Mouse (Mus musculus) brain, adult 2 months (tissue): Measurements from ENCODE around the gene Atic.

Experiments used
- DNase-seq: peaks from one replicate; pipeline ENCODE4 v3.0.0; 2011; ENCODE audit warnings: low read depth, low spot score

Atic gene

GRCm38 (mm10) chr1:71556688-71557612, at the start of gene Atic:
Gene Atic (plus strand): TSS chr1:71557150.
- DNase-seq, result peak; percentile 95

DNA sequence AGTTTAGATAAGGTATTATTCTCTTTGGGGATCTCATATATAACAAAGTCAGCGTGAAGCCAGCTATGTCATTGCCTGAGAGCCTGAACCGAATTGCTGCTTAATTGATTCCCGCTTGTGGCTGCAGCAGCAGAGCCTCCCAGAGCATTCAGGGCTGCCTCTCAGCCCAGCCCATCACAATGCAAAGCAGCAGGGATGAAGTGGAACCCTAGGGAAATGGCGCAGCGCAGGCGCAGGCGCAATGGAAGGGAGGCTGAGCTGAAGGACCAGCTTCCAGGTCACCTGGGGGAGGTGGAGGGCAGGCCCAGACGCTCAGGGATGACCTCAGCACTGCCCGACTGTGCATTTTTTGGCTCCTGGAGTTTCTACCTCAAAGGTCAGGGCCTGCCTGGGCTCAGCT, 49.7 kb upstream of the Atic start:
- peak; percentile 15 for DNase-seq

DNA sequence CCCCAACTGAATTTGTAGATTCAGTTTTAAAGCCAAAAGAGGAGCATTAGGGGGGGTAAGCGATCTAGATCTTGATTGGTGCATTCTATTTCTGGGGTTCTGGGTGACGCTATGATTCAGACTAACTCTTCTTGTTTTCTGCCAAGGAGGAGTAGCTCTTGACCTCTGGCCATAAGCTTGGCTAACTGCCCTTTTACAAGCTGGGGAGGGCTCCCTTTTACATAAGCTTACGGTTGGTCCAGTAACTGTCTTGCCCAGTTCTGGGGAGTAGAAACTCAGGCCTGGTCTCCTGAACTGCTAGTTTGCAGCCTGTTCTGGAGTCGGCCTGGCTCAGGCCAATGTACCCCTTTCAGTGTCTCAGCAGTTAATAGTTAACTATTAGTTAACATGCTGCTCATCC, 41.9 kb upstream of the Atic start:
- no peak for DNase-seq

- DNase-seq, result peak; percentile 5
These were observed 27.9 kb upstream of the Atic start for GRCm38 (mm10) chr1:71528808-71529648.

DNA sequence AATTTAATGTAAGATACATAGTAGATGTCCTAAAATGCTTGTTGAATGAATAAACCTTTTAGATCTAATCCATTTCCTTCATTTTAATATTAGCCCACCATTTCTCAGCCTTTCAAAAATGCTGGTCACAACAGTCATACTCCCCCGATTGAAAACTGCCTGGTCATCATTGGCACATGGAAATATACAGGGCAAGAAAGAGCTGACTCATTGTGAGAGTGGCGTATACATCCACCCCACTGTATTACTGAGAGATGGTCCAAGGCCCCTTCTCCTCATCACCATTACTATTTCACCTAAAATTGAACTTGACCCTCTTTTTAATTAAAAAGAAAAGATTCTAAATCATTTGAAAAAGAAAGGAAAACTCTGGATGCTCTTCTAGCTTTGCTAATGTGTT, 26.2 kb upstream of the Atic start:
- DNase-seq, result no peak

DNA sequence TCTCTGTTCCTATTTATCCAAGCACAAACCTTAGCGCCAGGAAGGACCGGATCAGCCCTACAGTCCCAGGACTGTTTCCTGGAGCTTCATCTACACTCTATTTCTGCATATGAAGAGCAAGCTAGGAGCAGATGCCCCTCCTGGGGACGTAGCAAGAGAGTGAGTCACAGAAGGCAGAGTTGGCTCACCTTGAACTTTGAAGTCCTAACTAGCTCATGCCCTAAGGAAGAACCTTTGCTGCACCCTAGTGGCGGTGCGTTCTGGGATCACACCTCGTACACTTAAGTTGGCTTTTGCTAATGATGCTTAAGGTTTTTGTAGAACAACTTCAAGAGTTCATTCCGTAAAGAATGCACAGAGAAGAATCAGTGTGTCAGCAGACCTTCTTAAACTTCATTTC, 25.3 kb upstream of the Atic start:
- peak; percentile 68 for DNase-seq

GRCm38 (mm10) chr1:71539641-71540040, 17.3 kb upstream of the Atic start:
- DNase-seq, result no peak

DNA sequence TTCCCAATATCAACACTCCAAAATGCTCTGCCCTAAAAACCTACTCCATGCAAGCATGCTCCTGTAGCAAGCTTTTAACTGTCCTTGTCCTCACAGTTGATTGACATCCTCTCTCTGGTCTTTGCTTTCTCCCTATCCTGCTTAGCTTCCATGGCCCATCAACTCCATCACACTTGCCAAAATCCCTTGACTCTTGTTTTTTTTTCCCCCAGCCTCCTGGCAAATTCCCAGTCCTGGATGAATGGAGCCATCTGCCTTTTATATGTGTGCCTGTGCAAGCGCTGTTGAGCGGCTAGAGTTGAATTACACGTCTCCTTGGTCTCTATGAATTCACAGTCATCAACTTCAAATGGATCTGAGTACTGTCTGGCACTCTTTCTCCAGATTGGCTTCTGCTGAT, 16.5 kb upstream of the Atic start:
- peak; percentile 11 for DNase-seq

GRCm38 (mm10) chr1:71550626-71551195, 6.2 kb upstream of the Atic start:
- DNase-seq, result no peak

DNA sequence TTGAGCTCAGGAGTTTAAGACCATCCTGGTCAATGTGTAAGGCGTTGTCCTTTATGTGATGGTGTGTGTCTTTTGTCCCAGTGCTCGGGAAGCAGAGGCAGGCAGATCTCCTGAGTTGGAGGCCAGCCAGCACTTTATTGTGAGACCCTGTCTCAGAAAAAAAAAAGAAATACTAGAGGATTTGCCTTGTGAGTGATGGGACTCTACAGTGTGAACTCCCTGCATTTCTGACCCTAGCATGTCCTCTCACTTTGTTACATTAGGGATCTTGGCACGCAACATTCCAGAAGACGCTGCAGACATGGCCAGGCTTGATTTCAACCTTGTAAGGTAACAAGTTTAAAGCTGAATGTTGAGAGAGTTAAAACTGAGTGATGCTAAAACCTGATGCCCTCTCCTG, 3.7 kb downstream of the Atic start:
- no peak for DNase-seq

- DNase-seq, result no peak
These were observed 7.3 kb downstream of the Atic start for GRCm38 (mm10) chr1:71564291-71564690.

- no peak for DNase-seq
These were observed 11.1 kb downstream of the Atic start for GRCm38 (mm10) chr1:71567884-71568605.

GRCm38 (mm10) chr1:71570116-71570515, 13.2 kb downstream of the Atic start:
- DNase-seq, result no peak

DNA sequence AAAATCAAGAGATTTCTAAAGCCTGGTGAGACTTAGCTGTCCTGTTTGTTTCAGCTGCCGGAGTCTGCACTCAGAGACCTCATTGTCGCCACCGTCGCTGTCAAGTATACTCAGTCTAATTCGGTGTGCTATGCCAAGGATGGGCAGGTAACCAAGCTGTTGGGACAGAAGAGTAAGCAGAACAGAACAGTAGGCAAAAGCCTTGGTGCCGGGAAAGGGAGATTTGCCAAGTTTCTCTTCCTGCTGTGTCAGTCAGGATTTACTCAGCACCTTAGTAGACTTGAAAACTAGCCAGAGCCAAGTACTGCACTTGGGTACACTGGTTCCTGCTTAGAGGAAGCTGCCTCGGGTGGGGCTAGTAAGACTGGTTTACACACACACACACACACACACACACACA, 19.0 kb downstream of the Atic start:
- DNase-seq, result peak; percentile 70

DNA sequence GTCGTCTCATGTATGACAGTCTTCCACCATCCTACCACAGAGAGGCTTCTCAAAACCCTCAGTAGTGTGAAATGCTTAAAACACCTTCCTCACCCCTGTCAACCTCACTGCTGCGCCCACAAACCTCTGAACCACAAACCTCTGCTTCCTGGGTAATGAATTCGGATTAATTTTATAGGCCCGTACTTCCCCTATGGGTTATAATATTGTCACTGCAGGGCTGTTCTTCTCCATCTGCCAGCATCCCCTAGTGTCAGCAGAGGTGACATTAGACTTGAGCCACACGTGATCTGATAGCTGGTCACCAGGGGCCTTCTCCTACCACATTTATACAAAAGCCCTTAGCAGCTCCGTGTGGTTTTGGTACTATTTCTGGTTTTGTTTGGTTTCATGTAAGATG, 19.9 kb downstream of the Atic start:
- no peak for DNase-seq

DNA sequence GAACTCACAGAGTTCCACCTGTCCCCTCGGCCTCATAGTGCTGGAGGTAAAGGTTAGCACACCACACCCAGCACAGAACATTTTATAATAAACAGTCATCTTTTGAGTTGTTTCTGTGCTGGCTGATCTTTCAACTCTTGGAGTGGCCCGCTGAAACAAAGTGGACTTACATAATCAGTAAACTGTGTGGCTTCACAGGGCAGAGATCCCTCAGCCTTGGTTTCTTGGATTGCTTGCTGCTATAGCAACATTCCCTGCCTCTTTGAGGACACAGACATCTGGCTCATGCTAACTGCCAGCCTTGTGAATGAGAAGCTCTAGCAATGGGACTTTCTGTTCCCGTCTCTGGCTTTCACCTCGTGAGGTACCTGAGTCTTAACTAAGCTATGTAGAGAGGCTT, 22.6 kb downstream of the Atic start:
- peak; percentile 31 for DNase-seq

- no peak for DNase-seq
These were observed 23.5 kb downstream of the Atic start for GRCm38 (mm10) chr1:71580408-71580807.

- no peak for DNase-seq
These were observed 26.4 kb downstream of the Atic start for GRCm38 (mm10) chr1:71583302-71583701.

GRCm38 (mm10) chr1:71583900-71584299, 26.9 kb downstream of the Atic start:
- no peak for DNase-seq

DNA sequence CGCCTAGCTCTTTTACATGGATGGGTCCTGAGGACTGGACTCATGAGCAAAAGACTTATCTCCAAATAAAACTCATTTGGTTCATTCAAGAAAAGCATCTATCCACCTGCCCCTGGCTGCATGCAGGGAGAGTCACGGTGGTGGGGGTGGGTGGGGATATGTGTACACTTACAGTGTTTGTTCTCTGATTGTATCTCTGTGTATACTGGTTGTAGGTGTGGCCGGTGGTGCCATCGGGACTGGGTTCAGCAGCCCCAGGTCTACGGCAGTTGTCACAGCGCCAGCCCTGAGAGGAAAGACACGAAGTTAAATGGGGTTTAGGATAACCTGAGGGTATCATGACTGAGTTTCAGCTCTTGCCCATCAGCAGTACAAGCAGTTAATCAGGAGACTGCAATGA, 29.7 kb downstream of the Atic start:
- DNase-seq, result no peak

DNA sequence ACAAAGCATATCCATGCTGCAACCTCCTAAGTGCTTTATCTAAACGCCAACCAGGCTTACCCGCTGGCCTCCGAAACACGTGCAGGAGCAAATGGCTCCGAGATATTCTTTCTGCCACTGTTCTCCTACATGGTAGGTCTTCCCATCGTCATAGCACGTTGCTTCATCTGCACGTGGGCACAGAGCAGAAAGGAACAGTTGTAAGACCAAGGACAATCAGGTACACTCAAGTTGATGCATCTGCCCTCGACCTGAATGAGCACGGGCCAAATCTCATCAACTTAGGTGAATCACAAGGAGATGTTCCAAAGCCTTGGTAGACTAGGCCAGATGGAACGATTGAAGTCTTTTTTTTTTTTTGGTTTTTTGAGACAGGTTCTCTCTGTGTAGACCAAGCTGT, 33.1 kb downstream of the Atic start:
- no peak for DNase-seq

DNA sequence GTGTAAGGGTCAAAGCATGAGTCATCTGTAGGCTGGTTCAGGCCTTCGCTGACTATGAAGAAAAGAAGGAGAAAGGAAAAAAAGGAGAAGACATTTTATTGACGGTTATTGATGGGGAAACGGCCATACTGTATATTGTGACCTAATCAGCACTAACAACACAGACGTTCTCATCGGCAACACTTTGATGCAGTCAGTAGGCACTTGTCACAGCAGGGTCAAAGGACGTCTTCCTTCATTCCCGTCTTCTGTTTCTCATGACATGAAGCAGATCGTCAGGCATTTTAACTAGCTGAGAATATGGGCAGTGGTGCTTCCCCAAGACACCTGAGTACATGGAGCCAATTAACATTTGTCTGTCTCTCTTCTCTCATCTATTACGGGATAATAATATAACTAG, 36.2 kb downstream of the Atic start:
- no peak for DNase-seq
